Mouse (Mus musculus) cerebellum, adult (tissue): ENCODE results near the gene Olfr183.
"Not testable (repeated sequence)": the region's sequence is repeated elsewhere in the genome, so short reads cannot be mapped to it uniquely, and the experiment has no call there.

Source experiments
- ATAC-seq: cut with Nextera tagmentation; 2 replicates; pipeline ENCODE4 v1.9.2; 2017; ENCODE audit warnings: mild to moderate bottlenecking, moderate library complexity, mixed read lengths; ENCODE audit not compliant: insufficient number of reproducible peaks, low FRiP score, low TSS enrichment

Olfr183 gene

DNA sequence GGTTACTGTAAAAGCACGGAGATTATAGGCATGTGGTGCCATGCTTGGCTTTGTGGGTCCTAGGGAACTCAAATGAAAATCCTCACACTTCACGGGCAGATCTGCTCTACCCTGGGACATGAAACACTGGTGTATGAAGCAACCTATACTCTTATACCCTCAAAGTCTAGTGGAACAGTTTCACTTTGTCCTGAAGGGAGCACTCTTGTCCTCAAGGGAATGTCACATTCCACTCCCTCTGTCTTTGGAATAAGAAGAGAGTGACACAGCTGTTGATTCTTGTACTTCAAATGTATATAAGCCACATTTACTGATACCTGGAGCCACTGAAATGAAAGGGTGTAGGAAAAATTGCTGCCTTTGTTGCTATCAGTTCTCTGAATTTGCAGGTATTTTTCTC, at the start of gene Olfr183:
Gene Olfr183 (plus strand): TSS at position 301 of the 400 bp plus-strand sequence.
- ATAC-seq: no peak

DNA sequence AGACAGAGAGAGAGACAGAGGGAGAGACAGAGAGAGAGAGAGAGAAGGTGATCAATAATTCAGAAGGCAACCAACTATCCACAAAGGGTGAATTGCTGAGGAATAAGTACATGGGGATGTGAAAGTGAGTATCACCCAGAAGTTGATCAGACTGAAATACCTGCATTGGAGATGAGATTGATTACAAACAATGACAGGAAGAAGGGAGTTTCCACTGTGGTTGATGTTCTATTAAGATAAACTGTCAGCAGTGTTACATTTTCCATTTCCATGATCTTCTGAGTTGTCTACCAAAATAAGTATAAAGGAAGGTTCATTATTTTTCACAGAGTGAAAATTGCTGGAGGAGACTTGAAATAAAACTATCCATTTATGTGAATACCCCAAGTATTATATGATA, 12.0 kb downstream of the Olfr183 start:
- ATAC-seq: no peak

DNA sequence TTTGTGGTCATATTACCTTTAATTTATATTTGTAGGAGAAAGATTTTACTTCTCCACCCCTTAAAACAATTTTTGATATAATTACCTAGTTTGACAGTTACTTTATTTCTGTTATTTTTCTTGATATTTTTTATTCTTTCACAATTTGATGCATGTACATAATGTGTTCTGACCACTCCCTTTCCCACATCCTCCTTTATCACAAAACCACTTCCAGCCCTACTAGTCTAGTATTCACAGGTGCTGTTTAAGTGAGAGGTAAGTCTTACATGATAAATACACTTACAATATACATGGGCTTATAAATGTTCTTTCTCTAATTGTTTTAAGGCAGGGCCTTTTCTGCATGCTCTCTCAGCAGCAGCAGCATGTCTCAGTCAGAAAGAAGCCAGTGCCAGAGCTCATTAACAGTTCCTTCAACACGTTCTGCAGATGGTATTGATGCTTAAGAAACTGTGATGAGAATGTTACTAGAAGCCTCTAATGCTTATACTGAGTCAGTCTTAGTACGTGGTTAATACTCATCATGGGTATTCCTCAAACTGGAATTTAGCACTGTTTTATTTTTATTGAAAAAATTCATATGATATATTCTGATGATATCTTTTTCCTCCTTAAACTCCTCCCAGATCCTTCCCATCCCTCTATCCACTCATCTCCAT, 18.3 kb downstream of the Olfr183 start:
- no peak for ATAC-seq

DNA sequence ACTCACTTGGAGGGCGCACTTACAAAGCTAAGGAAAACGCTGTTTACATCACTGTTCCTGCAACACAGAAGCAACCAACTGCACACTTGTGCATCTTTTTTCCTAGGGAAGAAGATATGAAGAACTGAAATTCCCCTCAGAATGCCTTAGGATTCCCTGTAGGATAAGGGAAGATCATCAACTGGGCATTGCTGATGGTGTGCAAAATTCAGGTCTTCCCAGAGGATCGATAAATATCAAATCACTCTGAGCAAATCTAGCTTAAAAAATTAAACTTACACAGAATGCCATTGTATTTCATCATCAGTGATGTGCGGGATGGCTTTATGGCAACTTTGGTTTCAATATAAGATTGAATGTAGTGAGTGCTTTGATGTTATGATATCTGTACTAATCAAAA, 35.0 kb downstream of the Olfr183 start, which contains the start of gene Olfr186:
Gene Olfr186 (minus strand): TSS at position 101 of the 400 bp plus-strand sequence.
- no peak for ATAC-seq

DNA sequence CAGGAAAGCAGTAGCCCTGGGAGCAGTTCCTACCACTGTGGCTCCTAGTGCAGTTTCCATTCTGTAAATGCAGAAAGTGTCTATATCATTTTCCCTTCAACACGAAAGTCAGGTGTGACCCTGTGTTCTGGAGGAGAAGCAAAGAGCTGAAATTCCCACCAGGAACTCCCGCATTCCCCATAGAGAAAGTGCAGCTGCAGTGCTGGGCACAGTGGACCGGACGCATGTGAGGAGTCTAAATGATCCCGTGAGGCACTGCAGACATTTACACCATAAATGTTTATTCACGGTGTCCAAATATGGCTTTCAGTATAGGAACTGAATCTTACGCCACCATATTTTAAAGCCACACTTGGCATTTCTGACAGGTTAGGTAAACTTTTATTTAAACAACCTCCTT, 44.6 kb downstream of the Olfr183 start, which contains the start of gene Olfr187:
Gene Olfr187 (minus strand): TSS at position 58 of the 400 bp plus-strand sequence.
- ATAC-seq: no peak

DNA sequence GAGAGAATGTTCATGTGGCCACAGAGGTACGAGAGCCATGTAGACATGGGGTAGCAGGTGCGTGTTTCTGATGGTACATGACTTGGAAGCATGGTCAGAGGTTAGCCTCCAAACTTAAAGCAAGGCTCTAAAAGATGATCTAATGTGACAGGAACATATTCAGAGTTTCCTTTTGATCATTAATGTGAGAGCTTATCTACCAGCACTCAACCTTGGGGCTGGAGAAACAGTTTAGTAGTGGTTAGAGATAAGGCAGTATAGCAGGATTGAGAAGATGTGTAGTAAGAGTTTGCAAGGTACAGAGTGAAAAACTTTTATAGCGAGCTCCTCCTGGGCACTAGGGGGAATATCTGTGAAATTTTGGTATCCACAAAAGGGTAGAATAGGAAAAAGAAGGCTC, 50.7 kb downstream of the Olfr183 start:
- no peak for ATAC-seq

DNA sequence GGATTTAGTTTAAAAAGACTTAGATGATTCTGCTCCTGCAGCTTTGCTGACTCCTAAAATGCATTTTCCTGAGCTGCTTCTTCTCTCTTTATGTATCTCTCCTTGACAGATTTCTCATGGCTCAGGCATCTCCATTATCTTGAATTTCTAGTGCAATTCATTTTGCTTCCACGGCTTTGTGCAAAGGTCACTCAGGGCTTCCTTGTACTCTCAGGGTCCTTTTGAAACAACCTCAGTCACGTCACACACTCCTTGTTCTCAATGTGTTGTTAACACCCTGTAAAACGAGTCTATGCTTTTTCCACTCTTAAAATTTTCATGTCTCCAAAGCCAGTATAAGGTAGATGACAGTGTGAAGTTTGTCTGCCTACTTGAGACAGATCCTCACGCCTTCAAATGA, 52.4 kb downstream of the Olfr183 start:
- ATAC-seq: no peak

DNA sequence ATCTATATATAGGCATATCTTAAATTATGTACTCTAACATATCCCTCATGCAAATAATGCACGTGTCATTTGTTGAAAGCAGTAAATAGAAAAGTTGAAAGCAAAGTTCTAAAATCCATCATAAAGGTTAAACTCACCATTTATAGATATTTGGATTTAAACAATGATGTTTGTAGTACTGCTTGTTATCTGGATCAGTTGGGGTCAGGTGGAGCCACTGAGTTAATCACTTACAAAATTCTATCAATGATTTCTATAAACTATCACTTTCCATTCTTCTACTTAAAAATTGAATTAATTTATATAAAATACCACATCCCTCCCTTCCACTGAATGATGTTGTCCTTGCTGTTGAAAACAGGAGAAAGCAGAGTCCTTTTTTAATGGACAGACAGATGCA, 53.7 kb downstream of the Olfr183 start:
- no peak for ATAC-seq

DNA sequence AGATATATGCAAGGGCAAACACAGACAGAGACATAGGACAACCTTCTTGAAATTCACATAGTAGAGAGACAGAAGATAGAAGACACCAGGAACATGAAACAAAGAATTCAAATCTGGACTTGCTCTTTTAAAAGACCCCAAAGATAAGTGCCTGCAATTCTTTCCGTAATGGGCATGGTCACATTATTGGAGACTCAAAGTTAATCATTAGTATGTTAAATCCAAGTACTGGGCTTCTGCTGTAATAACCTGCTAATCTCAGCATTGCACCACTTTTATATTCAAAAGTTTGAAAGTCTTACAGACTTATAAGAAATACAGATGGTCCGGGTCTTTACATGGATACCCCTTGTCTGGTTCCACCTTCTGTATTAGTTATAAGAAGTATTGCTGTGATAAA, 54.1 kb downstream of the Olfr183 start:
- not testable (repeated sequence) for ATAC-seq
